Mouse (Mus musculus) hindbrain, embryonic 10.5 days (tissue): ENCODE measurements around the gene Smc3. TPM values are rescaled to one million over a fixed set of nuclear protein-coding genes. Genes with fewer than 3 reads are reported as not detected.
"Not testable (repeated sequence)": the region's sequence is repeated elsewhere in the genome, so short reads cannot be mapped to it uniquely, and the experiment has no call there.

Source experiments
- DNase-seq: peaks from one replicate; pipeline ENCODE4 v3.0.0-alpha.2; 2017; ENCODE audit warnings: low spot score
- H3K27ac ChIP-seq: fragments of 300-500 bp; sonication (generic); 2 replicates; pipeline ENCODE4 v1.5.1; 2016; ENCODE audit warnings: mild to moderate bottlenecking, moderate library complexity
- H3K27me3 ChIP-seq: fragments of 300-500 bp; sonication (generic); 2 replicates; pipeline ENCODE4 v1.6.1; 2016; ENCODE audit warnings: mild to moderate bottlenecking; ENCODE audit not compliant: poor library complexity, insufficient read depth, severe bottlenecking
- H3K36me3 ChIP-seq: fragments of 300-500 bp; sonication (generic); 2 replicates; pipeline ENCODE4 v1.6.1; 2016; ENCODE audit warnings: mild to moderate bottlenecking, moderate library complexity
- H3K4me1 ChIP-seq: fragments of 300-500 bp; sonication (generic); replicated peaks from 2 replicates; pipeline ENCODE4 v1.6.1; 2016; ENCODE audit warnings: mild to moderate bottlenecking
- H3K4me3 ChIP-seq: fragments of 300-500 bp; sonication (generic); 2 replicates; pipeline ENCODE4 v1.5.1; 2016; ENCODE audit warnings: mild to moderate bottlenecking, moderate library complexity
- H3K9me3 ChIP-seq: fragments of 300-500 bp; sonication (generic); 2 replicates; pipeline ENCODE4 v1.6.1; 2016; ENCODE audit warnings: mild to moderate bottlenecking, moderate library complexity
- WGBS: fragments of 180-500 bp; shearing (Covaris S2); methylation state at CpG from one replicate; pipeline ENCODE4 v1.1.7; 2016; 5-methylcytosine and 5-hydroxymethylcytosine counted together
- polyA plus RNA-seq: library from polyadenylated mRNA; unstranded; fragments of >200 nt; fragmentation: Nextera tagmentation; extraction: Ambion mirVana; gene quantifications from 2 replicates; pipeline ENCODE4 v1.2.1, GENCODE M21; 2016

Smc3 gene
- polyA plus RNA-seq, 1 experiment from 2014 or later, result 42.4 TPM

GRCm38 (mm10) chr19:53587686-53588085, 12.5 kb upstream of the Smc3 start:
- WGBS, result 88% methylated on average over 3 of the region's 3 CpGs

GRCm38 (mm10) chr19:53588968-53589367, 11.2 kb upstream of the Smc3 start, which contains the start of gene Nutf2-ps1:
TSS of gene Nutf2-ps1 (minus strand) at chr19:53589068.
- 97% methylated on average over 7 of the region's 7 CpGs for WGBS
- not testable (repeated sequence) for DNase-seq, H3K36me3 ChIP-seq, H3K4me1 ChIP-seq, H3K4me3 ChIP-seq, H3K27ac ChIP-seq, H3K27me3 ChIP-seq
- H3K9me3 ChIP-seq, result peaks cover 24% of the 10 kb centered on the region

More at GRCm38 (mm10) chr19:53587686-53588085, 12.5 kb upstream of the Smc3 start:
- not testable (repeated sequence) for H3K27me3 ChIP-seq, H3K4me1 ChIP-seq, H3K27ac ChIP-seq, H3K4me3 ChIP-seq, H3K36me3 ChIP-seq, DNase-seq
- peaks cover 27% of the 10 kb centered on the region for H3K9me3 ChIP-seq

- no peak overlapping the region for H3K4me3 ChIP-seq
- no peaks in the 10 kb centered on the region for H3K27me3 ChIP-seq
- H3K36me3 ChIP-seq, result peaks cover under 1% of the 10 kb centered on the region; the same call in 1 of the 2 replicates
- H3K27ac ChIP-seq, result no peak overlapping the region
- H3K9me3 ChIP-seq, result no peaks in the 10 kb centered on the region
- 57% methylated on average over 7 of the region's 7 CpGs for WGBS
- DNase-seq, result no peak
- H3K4me1 ChIP-seq, result peaks cover 10% of the 10 kb centered on the region
These were observed 3.3 kb upstream of the Smc3 start for GRCm38 (mm10) chr19:53596723-53597474.

GRCm38 (mm10) chr19:53600549-53601362, 558 bp downstream of the Smc3 start:
- Histone ChIP-seq H3K4me3 (peak overlapping the region; percentile 99), H3K27me3 (no peaks in the 10 kb centered on the region), H3K4me1 (peaks cover 18% of the 10 kb centered on the region), H3K36me3 (peaks cover 33% of the 10 kb centered on the region), H3K9me3 (no peaks in the 10 kb centered on the region), H3K27ac (peak overlapping the region; percentile 98)
- DNase-seq, result peak; percentile 61
- WGBS, result under 1% methylated on average over 80 of the region's 82 CpGs

GRCm38 (mm10) chr19:53601363-53601655, 1.1 kb downstream of the Smc3 start:
- H3K27ac ChIP-seq, result peak overlapping the region; percentile 98
- H3K27me3 ChIP-seq, result no peaks in the 10 kb centered on the region

GRCm38 (mm10) chr19:53608921-53609320, 8.7 kb downstream of the Smc3 start:
- H3K4me1 ChIP-seq, result peaks cover 4% of the 10 kb centered on the region
- no peak overlapping the region for H3K27ac ChIP-seq
- WGBS, result 70% methylated on average over 6 of the region's 6 CpGs
- no peak for DNase-seq
- H3K9me3 ChIP-seq, result no peaks in the 10 kb centered on the region
- H3K4me3 ChIP-seq, result no peak overlapping the region
- H3K36me3 ChIP-seq, result peaks cover 59% of the 10 kb centered on the region
- no peaks in the 10 kb centered on the region for H3K27me3 ChIP-seq

More at GRCm38 (mm10) chr19:53601363-53601655, 1.1 kb downstream of the Smc3 start:
- H3K36me3 ChIP-seq, result peaks cover 38% of the 10 kb centered on the region
- peaks cover 18% of the 10 kb centered on the region for H3K4me1 ChIP-seq
- H3K4me3 ChIP-seq, result peak overlapping the region; percentile 99
- no peak for DNase-seq
- H3K9me3 ChIP-seq, result no peaks in the 10 kb centered on the region
- WGBS, result 21% methylated on average over 11 of the region's 11 CpGs

- 97% methylated on average over 13 of the region's 13 CpGs for WGBS
- H3K27me3 ChIP-seq, result no peaks in the 10 kb centered on the region
- no peak for DNase-seq
- no peak overlapping the region for H3K27ac ChIP-seq
- no peaks in the 10 kb centered on the region for H3K4me1 ChIP-seq
- peaks cover 97% of the 10 kb centered on the region for H3K36me3 ChIP-seq
- no peaks in the 10 kb centered on the region for H3K9me3 ChIP-seq
- no peak overlapping the region for H3K4me3 ChIP-seq
These were observed 21.5 kb downstream of the Smc3 start for GRCm38 (mm10) chr19:53621681-53622080.

GRCm38 (mm10) chr19:53638041-53638440, 37.8 kb downstream of the Smc3 start:
- Histone ChIP-seq H3K27me3 (no peaks in the 10 kb centered on the region), H3K4me1 (no peaks in the 10 kb centered on the region), H3K4me3 (no peak overlapping the region), H3K9me3 (no peaks in the 10 kb centered on the region), H3K27ac (no peak overlapping the region), H3K36me3 (peaks cover 95% of the 10 kb centered on the region)
- WGBS, result 93% methylated on average over 2 of the region's 2 CpGs
- DNase-seq, result no peak

GRCm38 (mm10) chr19:53638727-53639126, 38.5 kb downstream of the Smc3 start:
- H3K36me3 ChIP-seq, result peaks cover 95% of the 10 kb centered on the region
- 94% methylated on average over 8 of the region's 8 CpGs for WGBS
- no peak for DNase-seq
- H3K27me3 ChIP-seq, result no peaks in the 10 kb centered on the region
- no peak overlapping the region for H3K27ac ChIP-seq
- no peaks in the 10 kb centered on the region for H3K9me3 ChIP-seq
- no peaks in the 10 kb centered on the region for H3K4me1 ChIP-seq
- H3K4me3 ChIP-seq, result no peak overlapping the region

GRCm38 (mm10) chr19:53644020-53644595, 43.9 kb downstream of the Smc3 start:
- Histone ChIP-seq H3K9me3 (no peaks in the 10 kb centered on the region), H3K27me3 (no peaks in the 10 kb centered on the region), H3K27ac (no peak overlapping the region), H3K36me3 (peaks cover 85% of the 10 kb centered on the region), H3K4me1 (0 out of 2 replicates have a peak, but pooled peaks cover 3% of the 10 kb centered on the region), H3K4me3 (no peak overlapping the region)
- WGBS, result 96% methylated on average over 9 of the region's 9 CpGs
- no peak for DNase-seq

- WGBS, result 92% methylated on average over 9 of the region's 9 CpGs
These were observed 47.1 kb downstream of the Smc3 start for GRCm38 (mm10) chr19:53647301-53647700.

GRCm38 (mm10) chr19:53648056-53648455, 47.9 kb downstream of the Smc3 start:
- no peaks in the 10 kb centered on the region for H3K9me3 ChIP-seq
- DNase-seq, result no peak
- no peak overlapping the region for H3K27ac ChIP-seq
- no peaks in the 10 kb centered on the region for H3K27me3 ChIP-seq
- 62% methylated on average over 5 of the region's 5 CpGs for whole genome bisulfite sequencing
- peaks cover 57% of the 10 kb centered on the region for H3K36me3 ChIP-seq
- H3K4me3 ChIP-seq, result no peak overlapping the region
- peaks cover 20% of the 10 kb centered on the region for H3K4me1 ChIP-seq

More at GRCm38 (mm10) chr19:53647301-53647700, 47.1 kb downstream of the Smc3 start:
- peaks cover 62% of the 10 kb centered on the region for H3K36me3 ChIP-seq
- no peak overlapping the region for H3K27ac ChIP-seq
- peaks cover 13% of the 10 kb centered on the region for H3K4me1 ChIP-seq
- no peak overlapping the region for H3K4me3 ChIP-seq
- H3K27me3 ChIP-seq, result no peaks in the 10 kb centered on the region
- H3K9me3 ChIP-seq, result no peaks in the 10 kb centered on the region
- no peak for DNase-seq
